Mouse (Mus musculus): Measurements from ENCODE around the gene Cox14. TPM values are rescaled to one million over a fixed set of nuclear protein-coding genes. Genes with fewer than 3 reads are reported as not detected.
"Not testable (repeated sequence)": the region's sequence is repeated elsewhere in the genome, so short reads cannot be mapped to it uniquely, and the experiment has no call there.

The Cox14 gene
- polyA plus RNA-seq, 1 experiment: not detected

DNA sequence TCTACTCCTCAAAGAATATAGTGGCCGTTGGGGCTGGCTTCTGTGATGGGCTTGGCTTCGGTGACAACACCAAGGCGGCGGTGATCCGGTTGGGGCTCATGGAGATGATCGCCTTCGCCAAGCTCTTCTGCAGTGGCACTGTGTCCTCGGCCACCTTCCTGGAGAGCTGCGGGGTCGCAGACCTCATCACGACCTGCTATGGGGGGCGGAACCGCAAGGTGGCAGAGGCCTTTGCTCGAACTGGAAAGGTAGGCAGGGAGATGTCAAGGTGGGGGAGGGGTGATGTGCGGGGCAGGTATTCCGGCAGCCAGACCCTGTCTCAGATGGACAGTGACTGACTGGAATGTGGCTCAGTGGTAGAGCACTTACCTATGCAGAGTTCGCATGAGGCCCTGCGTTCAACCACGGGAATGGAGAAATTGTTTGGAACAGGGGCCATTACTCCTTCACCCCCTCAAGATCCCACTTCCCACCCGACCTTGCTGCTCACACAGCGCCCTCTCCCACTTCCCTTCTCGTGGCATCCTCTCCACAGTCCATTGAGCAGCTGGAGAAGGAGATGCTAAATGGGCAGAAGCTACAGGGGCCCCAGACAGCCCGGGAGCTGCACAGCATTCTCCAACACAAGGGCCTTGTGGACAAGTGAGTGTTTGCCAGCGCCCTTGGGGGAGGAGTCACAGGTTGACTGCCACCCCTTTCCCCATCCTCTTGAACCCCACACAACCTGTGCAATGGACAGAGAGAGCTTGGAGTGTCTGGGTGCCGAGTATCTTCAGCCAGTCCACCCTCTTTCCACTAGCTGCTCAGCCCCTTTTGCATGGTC is 3.3 kb upstream of the Cox14 start:
- peaks cover 56% of the 10 kb centered on the region for H3K4me1 ChIP-seq (ENCODE audit: control insufficient read depth, insufficient read depth, low read length)
- WGBS: 84% methylated on average over 25 of the region's 25 CpGs
- TF ChIP-seq POLR2A (IDR thresholded peaks at IDR 0.05; ENCODE audit: insufficient read depth, low read depth, low read length): no peak
- no peak for TF ChIP-seq CTCF (IDR thresholded peaks at IDR 0.05; ENCODE audit: insufficient read depth, low read depth, low read length)
- no peak overlapping the region for H3K27ac ChIP-seq (ENCODE audit: insufficient read depth, low read depth, low read length)
- no peak overlapping the region for H3K4me3 ChIP-seq (ENCODE audit: insufficient read depth, low read depth, low read length)

DNA sequence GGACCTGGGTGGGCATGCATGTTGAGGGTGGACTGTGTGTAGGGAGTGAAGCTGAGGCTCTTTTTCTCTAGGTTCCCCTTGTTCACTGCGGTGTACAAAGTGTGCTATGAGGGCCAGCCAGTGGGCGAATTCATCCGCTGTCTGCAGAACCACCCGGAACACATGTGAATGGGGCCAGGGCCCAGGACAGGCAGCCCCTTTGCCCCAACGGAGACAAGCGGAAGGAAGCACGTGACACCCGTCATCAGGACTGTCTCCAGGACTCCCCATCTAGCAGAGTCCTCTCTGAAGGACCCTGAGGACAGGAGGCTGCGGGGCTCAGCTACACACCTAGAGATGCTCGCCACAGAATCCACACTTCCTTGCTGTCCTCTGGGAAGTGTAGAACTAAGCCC is 2.3 kb upstream of the Cox14 start:
- no peak for TF ChIP-seq CTCF (IDR thresholded peaks at IDR 0.05; ENCODE audit: insufficient read depth, low read depth, low read length)
- TF ChIP-seq POLR2A (IDR thresholded peaks at IDR 0.05; ENCODE audit: insufficient read depth, low read depth, low read length): no peak
- Histone ChIP-seq H3K4me1 (ENCODE audit: control insufficient read depth, insufficient read depth, low read length) (peaks cover 50% of the 10 kb centered on the region), H3K4me3 (ENCODE audit: insufficient read depth, low read depth, low read length) (no peak overlapping the region), H3K27ac (ENCODE audit: insufficient read depth, low read depth, low read length) (peak overlapping the region; percentile 98)
- WGBS: 51% methylated on average over 10 of the region's 10 CpGs

DNA sequence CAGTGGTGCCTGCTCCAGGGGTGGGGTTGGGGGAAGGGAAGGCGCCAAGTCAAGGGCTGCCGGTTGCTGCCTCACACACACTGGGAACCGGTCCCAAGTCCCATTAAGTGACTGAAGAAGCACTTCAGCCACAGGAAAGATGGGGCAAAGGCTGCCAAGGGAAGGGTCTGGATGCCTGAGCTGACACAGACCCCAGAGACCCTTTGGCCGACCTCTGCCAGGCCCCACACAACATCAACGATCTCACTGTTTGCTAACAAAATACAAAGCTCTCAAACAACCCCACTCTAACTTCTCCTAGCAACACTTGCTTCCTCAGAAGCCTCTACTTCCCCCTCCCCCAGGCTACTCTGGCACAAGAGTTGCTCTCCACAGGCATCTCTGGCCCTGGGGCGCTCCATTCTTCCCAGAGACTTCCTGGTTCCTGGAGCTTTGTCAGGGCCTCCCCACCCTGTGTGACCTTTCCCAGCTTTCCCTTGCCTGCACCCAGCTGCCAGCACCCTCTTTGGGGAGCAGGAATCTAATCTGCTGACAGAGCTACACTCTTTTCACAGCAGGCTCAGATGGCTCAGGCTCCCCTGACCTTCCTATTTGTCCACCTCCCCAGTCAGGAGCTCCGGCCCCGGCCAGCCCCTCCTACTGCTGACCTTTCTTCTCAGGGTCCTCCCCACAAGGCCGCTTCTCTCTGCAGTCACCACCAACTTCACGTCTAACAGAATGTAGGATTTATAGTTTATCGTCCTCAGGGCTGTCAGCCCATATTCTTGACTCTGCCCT is 1.7 kb upstream of the Cox14 start:
- WGBS: 12% methylated on average over 11 of the region's 11 CpGs
- peaks cover 44% of the 10 kb centered on the region for H3K4me1 ChIP-seq (ENCODE audit: control insufficient read depth, insufficient read depth, low read length)
- H3K4me3 ChIP-seq (ENCODE audit: insufficient read depth, low read depth, low read length): no peak overlapping the region
- TF ChIP-seq POLR2A (IDR thresholded peaks at IDR 0.05; ENCODE audit: insufficient read depth, low read depth, low read length): no peak
- no peak for TF ChIP-seq CTCF (IDR thresholded peaks at IDR 0.05; ENCODE audit: insufficient read depth, low read depth, low read length)
- H3K27ac ChIP-seq (ENCODE audit: insufficient read depth, low read depth, low read length): peak overlapping the region; percentile 98

DNA sequence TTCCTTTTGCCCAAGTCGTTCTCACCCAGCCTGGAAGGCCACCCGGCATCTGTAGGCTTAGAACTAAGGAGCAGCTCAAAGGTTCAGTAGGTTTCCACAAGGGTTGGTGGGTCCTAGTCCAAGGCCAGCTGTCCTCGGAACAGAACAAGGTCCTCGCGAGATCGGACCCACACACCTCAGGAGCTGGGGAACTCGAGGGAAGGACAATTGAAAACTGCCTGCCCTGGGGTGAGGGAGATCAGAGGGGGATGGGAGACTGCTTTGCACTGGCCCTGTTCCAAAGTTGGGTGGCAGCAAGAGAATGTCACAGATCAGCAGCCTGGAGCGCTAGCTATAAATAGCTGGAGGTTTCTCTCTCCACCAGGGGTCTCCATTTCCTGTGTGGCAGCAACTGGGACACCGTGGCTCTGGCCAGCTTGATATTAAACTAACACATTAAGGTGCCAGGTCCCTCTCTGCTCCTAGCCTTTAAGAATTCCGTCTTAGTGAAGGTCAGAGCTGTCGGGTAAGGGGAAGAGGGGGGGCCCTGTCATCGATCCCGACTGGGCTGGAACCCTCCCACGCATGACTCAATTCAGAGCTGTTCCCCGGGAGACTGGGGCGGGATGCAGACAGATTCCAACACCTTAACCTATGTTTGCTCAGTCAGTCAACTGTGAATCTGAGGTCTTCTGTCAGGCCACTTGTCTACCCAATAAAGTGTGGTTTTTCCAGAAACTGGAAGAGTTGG is 961 bp upstream of the Cox14 start:
- H3K4me1 ChIP-seq (ENCODE audit: control insufficient read depth, insufficient read depth, low read length): peaks cover 41% of the 10 kb centered on the region
- WGBS: 7% methylated on average over 16 of the region's 16 CpGs
- peak overlapping the region; percentile 54 for H3K4me3 ChIP-seq (ENCODE audit: insufficient read depth, low read depth, low read length)
- TF ChIP-seq CTCF (IDR thresholded peaks at IDR 0.05; ENCODE audit: insufficient read depth, low read depth, low read length) (peak; percentile 25; the same call in 1 of the 2 replicates), POLR2A (IDR thresholded peaks at IDR 0.05; ENCODE audit: insufficient read depth, low read depth, low read length) (no peak)
- peak overlapping the region; percentile 98 for H3K27ac ChIP-seq (ENCODE audit: insufficient read depth, low read depth, low read length)

DNA sequence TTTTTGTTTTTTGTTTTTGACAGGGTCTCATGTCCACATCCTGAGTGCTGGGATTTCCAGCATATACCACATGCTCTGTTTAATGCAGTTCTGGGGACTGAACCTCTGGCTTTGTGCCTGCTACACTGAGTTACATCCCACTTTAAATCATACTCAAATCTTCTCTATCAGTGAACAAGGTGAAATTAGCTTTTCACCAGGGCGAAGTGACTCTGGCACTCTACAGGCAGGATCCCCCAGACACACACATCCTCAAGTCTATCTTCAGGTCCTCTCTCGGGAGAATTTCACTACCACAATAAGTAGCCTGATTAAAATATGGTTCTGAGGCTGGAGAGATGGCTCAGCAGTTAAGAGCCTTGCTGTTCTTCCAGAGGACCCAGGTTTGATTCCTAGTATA is 1.1 kb downstream of the Cox14 start:
- WGBS: 57% methylated on average over 2 of the region's 2 CpGs

DNA sequence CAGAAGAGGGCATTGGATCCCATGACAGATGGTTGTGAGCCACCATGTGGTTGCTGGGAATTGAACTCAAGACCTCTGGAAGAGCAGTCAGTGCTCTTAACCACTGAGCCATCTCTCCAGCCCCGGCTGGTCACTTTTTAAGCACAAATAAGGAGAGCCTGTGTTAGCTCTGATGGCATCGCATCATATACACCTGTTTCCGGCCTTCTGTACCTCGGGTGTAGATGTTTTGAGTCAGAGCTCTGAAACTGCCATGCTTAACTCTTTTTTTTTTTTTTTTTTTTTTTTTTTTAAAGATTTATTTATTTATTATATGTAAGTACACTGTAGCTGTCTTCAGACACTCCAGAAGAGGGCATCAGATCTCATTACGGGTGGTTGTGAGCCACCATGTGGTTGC is 1.6 kb downstream of the Cox14 start:
- H3K27ac ChIP-seq (ENCODE audit: insufficient read depth, low read depth, low read length); H3K4me3 ChIP-seq (ENCODE audit: insufficient read depth, low read depth, low read length): not testable (repeated sequence)
- 96% methylated on average over 4 of the region's 5 CpGs for WGBS
- H3K4me1 ChIP-seq (ENCODE audit: control insufficient read depth, insufficient read depth, low read length): peaks cover 27% of the 10 kb centered on the region

More for the DNA sequence above, 1.1 kb downstream of the Cox14 start:
- TF ChIP-seq POLR2A (IDR thresholded peaks at IDR 0.05; ENCODE audit: insufficient read depth, low read depth, low read length) (no peak), CTCF (IDR thresholded peaks at IDR 0.05; ENCODE audit: insufficient read depth, low read depth, low read length) (no peak)
- Histone ChIP-seq H3K27ac (ENCODE audit: insufficient read depth, low read depth, low read length) (no peak overlapping the region), H3K4me3 (ENCODE audit: insufficient read depth, low read depth, low read length) (no peak overlapping the region), H3K4me1 (ENCODE audit: control insufficient read depth, insufficient read depth, low read length) (peaks cover 32% of the 10 kb centered on the region)

DNA sequence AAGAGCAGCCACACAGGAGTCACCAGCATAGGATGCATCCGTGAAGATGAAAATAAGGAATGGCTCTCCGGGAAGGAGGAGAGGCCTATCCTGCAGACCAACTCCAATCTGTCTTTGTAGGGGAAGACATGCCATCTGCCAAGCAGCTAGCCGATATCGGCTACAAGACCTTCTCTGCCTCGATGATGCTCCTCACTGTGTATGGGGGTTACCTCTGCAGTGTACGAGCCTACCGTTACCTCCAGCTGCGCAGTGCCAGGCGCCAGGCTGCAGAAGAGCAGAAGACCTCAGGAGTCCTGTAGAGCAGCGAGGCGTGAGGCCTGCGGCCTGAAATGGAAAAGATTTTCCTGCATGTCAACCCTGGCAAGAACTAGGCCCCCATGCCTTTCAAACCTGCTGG is 2.1 kb downstream of the Cox14 start:
- peaks cover 22% of the 10 kb centered on the region for H3K4me1 ChIP-seq (ENCODE audit: control insufficient read depth, insufficient read depth, low read length)
- no peak for TF ChIP-seq CTCF (IDR thresholded peaks at IDR 0.05; ENCODE audit: insufficient read depth, low read depth, low read length)
- no peak for TF ChIP-seq POLR2A (IDR thresholded peaks at IDR 0.05; ENCODE audit: insufficient read depth, low read depth, low read length)
- H3K27ac ChIP-seq (ENCODE audit: insufficient read depth, low read depth, low read length): no peak overlapping the region
- WGBS: 96% methylated on average over 12 of the region's 12 CpGs
- H3K4me3 ChIP-seq (ENCODE audit: insufficient read depth, low read depth, low read length): no peak overlapping the region

DNA sequence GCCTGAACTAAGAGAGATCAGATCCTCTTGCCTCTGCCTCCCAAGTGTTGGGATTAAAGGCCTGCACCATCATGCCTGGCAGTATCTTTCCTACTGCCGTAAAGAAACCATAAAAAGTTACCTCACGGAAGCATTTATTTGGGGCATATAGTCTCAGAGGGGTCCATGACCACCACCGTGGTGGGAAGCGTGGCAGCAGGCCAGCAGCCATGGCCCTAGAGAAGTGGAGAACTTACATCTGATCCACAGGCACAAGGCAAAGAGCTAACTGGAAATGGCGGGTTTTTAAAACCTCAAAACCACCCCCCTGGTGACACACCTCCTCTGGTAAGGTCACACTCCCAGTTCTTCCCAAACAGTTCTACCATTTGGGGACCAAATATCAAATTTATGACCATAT is 2.8 kb downstream of the Cox14 start:
- Histone ChIP-seq H3K4me1 (ENCODE audit: control insufficient read depth, insufficient read depth, low read length) (peaks cover 17% of the 10 kb centered on the region), H3K27ac (ENCODE audit: insufficient read depth, low read depth, low read length) (no peak overlapping the region), H3K4me3 (ENCODE audit: insufficient read depth, low read depth, low read length) (no peak overlapping the region)
- TF ChIP-seq POLR2A (IDR thresholded peaks at IDR 0.05; ENCODE audit: insufficient read depth, low read depth, low read length): no peak
- 93% methylated on average over 5 of the region's 5 CpGs for WGBS

Measured in olfactory bulb, adult 2 months (tissue).